Mouse (Mus musculus) liver, adult 2 months (tissue): Measurements from ENCODE around the gene Pitpna. TPM values are rescaled to one million over a fixed set of nuclear protein-coding genes. Genes with fewer than 3 reads are reported as not detected.

ENCODE experiments used
- DNase-seq: peaks from one replicate; pipeline ENCODE4 v3.0.0-alpha.2; 2011; ENCODE audit warnings: low read depth, low spot score; ENCODE audit errors: extremely low read depth
- H3K27ac ChIP-seq: fragments of 200-500 bp; replicated peaks from 2 replicates; pipeline ENCODE4 v1.5.1; 2012; ENCODE audit warnings: low read depth, mild to moderate bottlenecking, control low read depth, inconsistent platforms, low read length; ENCODE audit not compliant: insufficient read depth
- H3K27me3 ChIP-seq: fragments of 200-500 bp; 2 replicates; pipeline ENCODE4 v1.6.1; 2012; ENCODE audit warnings: mild to moderate bottlenecking, moderate library complexity, low read length, inconsistent platforms; ENCODE audit not compliant: control insufficient read depth, insufficient read depth
- H3K36me3 ChIP-seq: fragments of 200-500 bp; 2 replicates; pipeline ENCODE4 v1.6.1; 2012; ENCODE audit warnings: low read length, inconsistent platforms; ENCODE audit not compliant: control insufficient read depth, insufficient read depth
- H3K4me1 ChIP-seq: fragments of 200-500 bp; 2 replicates; pipeline ENCODE4 v1.6.1; 2011; ENCODE audit warnings: low read length; ENCODE audit not compliant: control insufficient read depth, insufficient read depth
- H3K4me3 ChIP-seq: fragments of 200-500 bp; 2 replicates; pipeline ENCODE4 v1.5.1; 2011; ENCODE audit warnings: low read depth, mild to moderate bottlenecking, control low read depth, low read length, moderate library complexity; ENCODE audit not compliant: insufficient read depth
- H3K79me2 ChIP-seq: fragments of 200-500 bp; 2 replicates; pipeline ENCODE4 v1.6.1; 2012; ENCODE audit warnings: inconsistent platforms, mild to moderate bottlenecking, low read length, moderate library complexity; ENCODE audit not compliant: control insufficient read depth, insufficient read depth
- H3K9ac ChIP-seq: fragments of 200-500 bp; 2 replicates; pipeline ENCODE4 v1.6.1; 2012; ENCODE audit warnings: low read depth, mild to moderate bottlenecking, control low read depth, inconsistent platforms, low read length
- CTCF ChIP-seq: fragments of 200-500 bp; IDR thresholded peaks from 2 replicates; pipeline ENCODE4 v1.5.1; 2011; ENCODE audit warnings: low read depth, low read length, control low read depth
- POLR2A ChIP-seq: fragments of 200-500 bp; IDR thresholded peaks from 2 replicates; pipeline ENCODE4 v1.6.1; 2011; ENCODE audit warnings: low read length, control low read depth; ENCODE audit not compliant: insufficient read depth; ENCODE audit errors: extremely low read depth
- WGBS: fragments of 180-500 bp; shearing (Covaris S2); methylation state at CpG from one replicate; pipeline ENCODE4 v1.1.7; 2018; 5-methylcytosine and 5-hydroxymethylcytosine counted together
- polyA plus RNA-seq: library from polyadenylated mRNA; depleted of rRNA; stranded (reverse); fragments of >200 nt; gene quantifications from 2 replicates; pipeline ENCODE4 v1.2.3, GENCODE M21; 2012
- total RNA-seq: library from RNA; depleted of rRNA; stranded (reverse); fragments of >200 nt; gene quantifications from 2 replicates; pipeline ENCODE4 v1.2.3, GENCODE M21; 2014

Gene Pitpna
- total and polyA plus RNA-seq, 2 experiments: 21.0 to 28.9 TPM

GRCm38 (mm10) chr11:75544713-75545112 is 43.2 kb upstream of the Pitpna start:
- DNase-seq: no peak
- H3K4me3 ChIP-seq: no peak overlapping the region
- no peak overlapping the region for H3K27ac ChIP-seq
- no peaks in the 10 kb centered on the region for H3K4me1 ChIP-seq
- H3K36me3 ChIP-seq: peaks cover 1% of the 10 kb centered on the region; the same call in 1 of the 2 replicates
- H3K27me3 ChIP-seq: no peaks in the 10 kb centered on the region
- 79% methylated on average over 9 of the region's 9 CpGs for WGBS
- H3K79me2 ChIP-seq: no peaks in the 10 kb centered on the region
- H3K9ac ChIP-seq: no peak overlapping the region
- no peak for TF ChIP-seq CTCF

- WGBS: 91% methylated on average over 4 of the region's 4 CpGs
- Histone ChIP-seq H3K4me1 (no peaks in the 10 kb centered on the region), H3K27ac (no peak overlapping the region), H3K36me3 (peaks cover 1% of the 10 kb centered on the region; the same call in 1 of the 2 replicates), H3K27me3 (no peaks in the 10 kb centered on the region), H3K9ac (no peak overlapping the region), H3K79me2 (no peaks in the 10 kb centered on the region), H3K4me3 (no peak overlapping the region)
- DNase-seq: no peak
- no peak for TF ChIP-seq CTCF
Measured at GRCm38 (mm10) chr11:75546057-75546456, 41.8 kb upstream of the Pitpna start.

- H3K27me3 ChIP-seq: no peaks in the 10 kb centered on the region
- no peak overlapping the region for H3K4me3 ChIP-seq
- TF ChIP-seq POLR2A (no peak), CTCF (no peak)
- 64% methylated on average over 5 of the region's 5 CpGs for WGBS
- no peak overlapping the region for H3K9ac ChIP-seq
- DNase-seq: peak; percentile 39
- no peaks in the 10 kb centered on the region for H3K4me1 ChIP-seq
- H3K27ac ChIP-seq: peak overlapping the region; percentile 16; the same call in 1 of the 2 replicates
- H3K79me2 ChIP-seq: no peaks in the 10 kb centered on the region
- peaks cover 1% of the 10 kb centered on the region; the same call in 1 of the 2 replicates for H3K36me3 ChIP-seq
Measured at GRCm38 (mm10) chr11:75549658-75550111, 38.2 kb upstream of the Pitpna start.

- H3K4me3 ChIP-seq: no peak overlapping the region
- H3K9ac ChIP-seq: no peak overlapping the region
- no peak overlapping the region for H3K27ac ChIP-seq
- no peaks in the 10 kb centered on the region for H3K79me2 ChIP-seq
- H3K27me3 ChIP-seq: no peaks in the 10 kb centered on the region
- H3K4me1 ChIP-seq: no peaks in the 10 kb centered on the region
- peaks cover 1% of the 10 kb centered on the region; the same call in 1 of the 2 replicates for H3K36me3 ChIP-seq
- no peak for DNase-seq
- TF ChIP-seq POLR2A: no peak
- no peak for TF ChIP-seq CTCF
- 65% methylated on average over 12 of the region's 12 CpGs for WGBS
Measured at GRCm38 (mm10) chr11:75550200-75550946, 37.5 kb upstream of the Pitpna start.

- Histone ChIP-seq H3K79me2 (no peaks in the 10 kb centered on the region), H3K4me3 (no peak overlapping the region), H3K36me3 (no peaks in the 10 kb centered on the region), H3K9ac (no peak overlapping the region), H3K27me3 (no peaks in the 10 kb centered on the region), H3K4me1 (no peaks in the 10 kb centered on the region), H3K27ac (no peak overlapping the region)
- WGBS: 91% methylated on average over 5 of the region's 5 CpGs
- TF ChIP-seq CTCF (no peak), POLR2A (no peak)
- no peak for DNase-seq
Measured at GRCm38 (mm10) chr11:75551321-75551720, 36.6 kb upstream of the Pitpna start.

- no peaks in the 10 kb centered on the region for H3K27me3 ChIP-seq
- H3K79me2 ChIP-seq: no peaks in the 10 kb centered on the region
- no peaks in the 10 kb centered on the region for H3K4me1 ChIP-seq
- no peak overlapping the region for H3K9ac ChIP-seq
- no peak for DNase-seq
- no peak overlapping the region for H3K4me3 ChIP-seq
- H3K27ac ChIP-seq: no peak overlapping the region
- 86% methylated on average over 9 of the region's 9 CpGs for WGBS
- TF ChIP-seq POLR2A (no peak), CTCF (no peak)
- no peaks in the 10 kb centered on the region for H3K36me3 ChIP-seq
Measured at GRCm38 (mm10) chr11:75551961-75552441, 35.9 kb upstream of the Pitpna start.
